Mouse (Mus musculus): ENCODE measurements around the gene Gm28230.

- TF ChIP-seq ZC3H11A (IDR thresholded peaks at IDR 0.05; ENCODE audit: borderline replicate concordance, low read depth, low read length) = no peak
- no peak for TF ChIP-seq MAFK (IDR thresholded peaks at IDR 0.05; ENCODE audit: insufficient read depth, low read depth, low read length)
These were observed 14.0 kb downstream of the Gm28230 start for GRCm38 (mm10) chr2:74740311-74741091.

Measured in ES-E14 (cell line).